Mouse (Mus musculus) mouse trophoblast stem cell (cell line): ENCODE measurements at regions not wholly inside any gene's neighbourhood (a gene's known extent, or its start where the extent isn't known, plus 50 kb on each side); places are given as distances from the start of the nearest gene placed in this dataset.

Source experiments
- in situ Hi-C, 2 experiments: fragments of 300-500 bp; cut with MseI, MboI; formaldehyde crosslinking; loops; 2 replicates in 1 of 2; 3 replicates in 1 of 2; pipeline ENCODE4 v1.15.1; 2025

GRCm38 (mm10) chr14:45714311-45714710 is 56.4 kb upstream of the Ddhd1 start:
- in situ Hi-C loops: no loop called here

GRCm38 (mm10) chr14:45714786-45715185 is 56.8 kb upstream of the Ddhd1 start:
- in situ Hi-C loops: no loop called here

GRCm38 (mm10) chr14:45716100-45716499 is 58.2 kb upstream of the Ddhd1 start:
- in situ Hi-C loops: no loop called here

GRCm38 (mm10) chr14:45722887-45723286 is 64.9 kb upstream of the Ddhd1 start:
- in situ Hi-C loops: no loop called here

- in situ Hi-C loops: no loop called here
Measured at GRCm38 (mm10) chr14:45724341-45724740, 66.4 kb upstream of the Ddhd1 start.

- in situ Hi-C loops: no loop called here
Measured at GRCm38 (mm10) chr14:45734530-45735410, 76.8 kb upstream of the Ddhd1 start.

GRCm38 (mm10) chr14:45737966-45738365 is 80.0 kb upstream of the Ddhd1 start:
- in situ Hi-C loops: no loop called here

GRCm38 (mm10) chr14:45739638-45740037 is 81.7 kb upstream of the Ddhd1 start:
- in situ Hi-C loops: no loop called here

GRCm38 (mm10) chr14:45740662-45741061 is 82.7 kb upstream of the Ddhd1 start:
- in situ Hi-C loops: no loop called here

GRCm38 (mm10) chr14:45746176-45746575 is 88.2 kb upstream of the Ddhd1 start:
- in situ Hi-C loops: no loop called here

GRCm38 (mm10) chr14:45757376-45757775 is 99.4 kb upstream of the Ddhd1 start:
- in situ Hi-C loops: no loop called here

GRCm38 (mm10) chr14:45760890-45761680 is 103.1 kb upstream of the Ddhd1 start:
- in situ Hi-C loops: no loop called here

- in situ Hi-C loops: no loop called here
Measured at GRCm38 (mm10) chr14:45764231-45764630, 106.3 kb upstream of the Ddhd1 start.

- in situ Hi-C loops: no loop called here
Measured at GRCm38 (mm10) chr14:45766582-45766981, 108.6 kb upstream of the Ddhd1 start.

GRCm38 (mm10) chr14:45772665-45773277 is 114.8 kb upstream of the Ddhd1 start:
- in situ Hi-C loops: loop anchor here (10.0 kb wide), 2 partner anchors 208 to 218 kb away; no protein-coding TSS in a partner anchor

GRCm38 (mm10) chr14:45773326-45773725 is 115.4 kb upstream of the Ddhd1 start:
- in situ Hi-C loops: loop anchor here (10.0 kb wide), 2 partner anchors 209 to 219 kb away; no protein-coding TSS in a partner anchor

GRCm38 (mm10) chr14:45781850-45782249 is 123.9 kb upstream of the Ddhd1 start:
- in situ Hi-C loops: no loop called here

GRCm38 (mm10) chr14:45794980-45795379 is 137.0 kb upstream of the Ddhd1 start:
- in situ Hi-C loops: no loop called here

- in situ Hi-C loops: no loop called here
Measured at GRCm38 (mm10) chr14:45796665-45797319, 138.8 kb upstream of the Ddhd1 start.

GRCm38 (mm10) chr14:45797320-45797696 is 139.4 kb upstream of the Ddhd1 start:
- in situ Hi-C loops: no loop called here

GRCm38 (mm10) chr14:45799286-45799685 is 141.3 kb upstream of the Ddhd1 start:
- in situ Hi-C loops: no loop called here

- in situ Hi-C loops: no loop called here
Measured at GRCm38 (mm10) chr14:45805950-45806349, 148.0 kb upstream of the Ddhd1 start.
